13 mouse cellular contexts compared by ENCODE assay signal in the genomic region with DNA sequence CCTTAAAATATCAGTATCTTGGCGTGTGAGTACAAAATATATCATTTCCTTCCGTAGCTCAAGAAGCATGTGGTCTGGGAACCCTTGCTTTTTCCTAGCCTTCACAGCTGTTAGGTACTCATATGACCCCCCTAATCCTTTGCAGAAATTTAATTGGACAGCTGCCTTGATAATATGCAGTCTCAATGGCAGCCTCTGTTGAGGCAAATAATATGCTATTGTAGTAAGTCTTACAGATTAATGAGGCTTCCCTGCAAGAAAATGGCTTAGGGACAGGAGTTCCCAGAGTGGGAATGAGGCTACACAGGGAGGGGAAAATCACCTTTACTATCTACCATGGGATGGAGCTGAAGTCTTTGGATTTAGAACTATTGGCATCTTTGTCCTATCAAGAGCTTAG. TPM values are rescaled to one million over a fixed set of nuclear protein-coding genes. Genes with fewer than 3 reads are reported as not detected.
DNase-seq lines count a peak whose midpoint lies in the region; ATAC-seq and TF ChIP-seq lines count a peak whose summit lies in the region.
"Had no signal": no experiment of that assay in that cellular context is flagged by ENCODE, and none has a peak within 500 bp of the region (broad histone marks: within the 10 kb centered on the region; RNA-seq: fewer than 3 reads in every experiment).

No protein-coding gene starts in this region.

- H3K4me1 ChIP-seq in heart, postnatal 0 days (ENCODE audit: control insufficient read depth, insufficient read depth): no peaks in the 10 kb centered on the region
- H3K4me1 ChIP-seq in heart, embryonic 11.5 days (ENCODE audit: control insufficient read depth, insufficient read depth, low read length): no peaks in the 10 kb centered on the region
- H3K4me1 ChIP-seq in embryonic facial prominence, embryonic 10.5 days: peaks cover 29% of the 10 kb centered on the region
- no peaks in the 10 kb centered on the region for H3K4me1 ChIP-seq in forebrain, postnatal 0 days (ENCODE audit: insufficient read depth)
- H3K4me1 ChIP-seq in midbrain, embryonic 16.5 days (ENCODE audit: control insufficient read depth, insufficient read depth, low read length): peaks cover 5% of the 10 kb centered on the region; the same call in 1 of the 2 replicates
- no peaks in the 10 kb centered on the region for H3K4me1 ChIP-seq in lung, postnatal 0 days (ENCODE audit: insufficient read depth, low read depth, low read length)
- H3K4me1 ChIP-seq: liver, embryonic 13.5 days had no signal

- DNase-seq in heart, postnatal 0 days (ENCODE audit: low spot score): no peak
- no peak for DNase-seq in embryonic facial prominence, embryonic 10.5 days (ENCODE audit: low spot score)
- DNase-seq in forebrain, postnatal 0 days: no peak
- DNase-seq in adrenal gland, adult (ENCODE audit: inconsistent age in 2 of 2, low spot score in 1 of 2): no peak
- no peak for DNase-seq in cerebellum, adult 18-20 months
- no peak for DNase-seq in lung, postnatal 0 days (ENCODE audit: low spot score)
- DNase-seq: adrenal gland, postnatal 36 days; cerebellum, postnatal 10 days; heart, postnatal 10 days; liver, embryonic 13.5 days had no signal

- no peak overlapping the region for H3K4me3 ChIP-seq in heart, postnatal 0 days (ENCODE audit: low read depth, low read length)
- no peak overlapping the region for H3K4me3 ChIP-seq in heart, embryonic 11.5 days (ENCODE audit: low read depth, low read length)
- H3K4me3 ChIP-seq in embryonic facial prominence, embryonic 10.5 days: no peak overlapping the region
- H3K4me3 ChIP-seq in forebrain, postnatal 0 days (ENCODE audit: low read depth, low read length): no peak overlapping the region
- no peak overlapping the region for H3K4me3 ChIP-seq in midbrain, embryonic 16.5 days (ENCODE audit: low read depth, low read length)
- no peak overlapping the region for H3K4me3 ChIP-seq in lung, postnatal 0 days (ENCODE audit: low read depth, low read length)
- H3K4me3 ChIP-seq: liver, embryonic 13.5 days had no signal

- no peak overlapping the region for H3K27ac ChIP-seq in heart, postnatal 0 days (ENCODE audit: low read depth)
- no peak overlapping the region for H3K27ac ChIP-seq in heart, embryonic 11.5 days (ENCODE audit: low read depth, low read length)
- H3K27ac ChIP-seq in embryonic facial prominence, embryonic 10.5 days (replicated peaks): 0 out of 2 replicates have a peak overlapping the region, but pooled peaks have one; percentile 71
- H3K27ac ChIP-seq in forebrain, postnatal 0 days (ENCODE audit: low read depth, low read length): no peak overlapping the region
- no peak overlapping the region for H3K27ac ChIP-seq in midbrain, embryonic 16.5 days (ENCODE audit: low read length)
- no peak overlapping the region for H3K27ac ChIP-seq in lung, postnatal 0 days (ENCODE audit: low read length)
- H3K27ac ChIP-seq: liver, embryonic 13.5 days had no signal

- no peaks in the 10 kb centered on the region for H3K27me3 ChIP-seq in heart, postnatal 0 days (ENCODE audit: control insufficient read depth, insufficient read depth, low read length)
- no peaks in the 10 kb centered on the region for H3K27me3 ChIP-seq in heart, embryonic 11.5 days (ENCODE audit: control insufficient read depth, insufficient read depth, low read length)
- H3K27me3 ChIP-seq in embryonic facial prominence, embryonic 10.5 days (replicated peaks; ENCODE audit: low read depth, poor library complexity, severe bottlenecking): no peaks in the 10 kb centered on the region
- no peaks in the 10 kb centered on the region for H3K27me3 ChIP-seq in forebrain, postnatal 0 days (ENCODE audit: insufficient read depth, low read length)
- H3K27me3 ChIP-seq in midbrain, embryonic 16.5 days (ENCODE audit: control insufficient read depth, insufficient read depth, low read depth, low read length): no peaks in the 10 kb centered on the region
- no peaks in the 10 kb centered on the region for H3K27me3 ChIP-seq in lung, postnatal 0 days (replicated peaks; ENCODE audit: insufficient read depth, low read length)
- H3K27me3 ChIP-seq: liver, embryonic 13.5 days; Patski had no signal

- H3K9ac ChIP-seq in heart, postnatal 0 days (replicated peaks; ENCODE audit: low read depth, low read length): no peak overlapping the region
- no peak overlapping the region for H3K9ac ChIP-seq in heart, embryonic 11.5 days (ENCODE audit: low read depth, low read length)
- no peak overlapping the region for H3K9ac ChIP-seq in forebrain, postnatal 0 days
- no peak overlapping the region for H3K9ac ChIP-seq in midbrain, embryonic 16.5 days (ENCODE audit: low read depth, low read length)
- no peak overlapping the region for H3K9ac ChIP-seq in lung, postnatal 0 days (replicated peaks; ENCODE audit: low read depth)
- H3K9ac ChIP-seq: liver, embryonic 13.5 days had no signal

- WGBS in heart, postnatal 0 days: 65% methylated on average over 2 of the region's 2 CpGs
- 68% methylated on average over 2 of the region's 2 CpGs for WGBS in heart, embryonic 11.5 days (ENCODE audit: insufficient replicate concordance)
- WGBS in embryonic facial prominence, embryonic 10.5 days: 71% methylated on average over 2 of the region's 2 CpGs
- WGBS in forebrain, postnatal 0 days: 20% methylated on average over 2 of the region's 2 CpGs
- WGBS in midbrain, embryonic 16.5 days: 42% methylated on average over 2 of the region's 2 CpGs
- WGBS in lung, postnatal 0 days: 72% methylated on average over 2 of the region's 2 CpGs

- no peak for TF ChIP-seq CTCF in heart, postnatal 0 days (IDR thresholded peaks at IDR 0.05; ENCODE audit: low read depth)
- TF ChIP-seq CTCF in forebrain, postnatal 0 days (IDR thresholded peaks at IDR 0.05; ENCODE audit: low read depth): no peak
- no peak for TF ChIP-seq CTCF in lung, postnatal 0 days (IDR thresholded peaks at IDR 0.05)

- H3K4me2 ChIP-seq in heart, postnatal 0 days (ENCODE audit: low read depth, low read length): no peak overlapping the region
- no peak overlapping the region for H3K4me2 ChIP-seq in heart, embryonic 11.5 days
- H3K4me2 ChIP-seq in forebrain, postnatal 0 days (ENCODE audit: low read depth): no peak overlapping the region
- no peak overlapping the region for H3K4me2 ChIP-seq in midbrain, embryonic 16.5 days (ENCODE audit: low read length)
- H3K4me2 ChIP-seq in lung, postnatal 0 days (replicated peaks; ENCODE audit: low read depth, low read length): no peak overlapping the region
- H3K4me2 ChIP-seq: liver, embryonic 13.5 days had no signal

- H3K9me3 ChIP-seq in heart, postnatal 0 days (replicated peaks; ENCODE audit: control insufficient read depth, low read length): no peaks in the 10 kb centered on the region
- no peaks in the 10 kb centered on the region for H3K9me3 ChIP-seq in heart, embryonic 11.5 days (replicated peaks; ENCODE audit: control insufficient read depth, low read length)
- H3K9me3 ChIP-seq in embryonic facial prominence, embryonic 10.5 days: 0 out of 2 replicates have a peak, but pooled peaks cover 4% of the 10 kb centered on the region
- H3K9me3 ChIP-seq in forebrain, postnatal 0 days (ENCODE audit: low read length): no peaks in the 10 kb centered on the region
- no peaks in the 10 kb centered on the region for H3K9me3 ChIP-seq in midbrain, embryonic 16.5 days (replicated peaks; ENCODE audit: control insufficient read depth, low read length, poor library complexity, severe bottlenecking)
- no peaks in the 10 kb centered on the region for H3K9me3 ChIP-seq in lung, postnatal 0 days (ENCODE audit: low read length)
- H3K9me3 ChIP-seq: liver, embryonic 13.5 days had no signal

- TF ChIP-seq EP300 in heart, postnatal 0 days (IDR thresholded peaks at IDR 0.05; ENCODE audit: low read depth): no peak
- no peak for TF ChIP-seq EP300 in lung, postnatal 0 days (IDR thresholded peaks at IDR 0.05)

- H3K36me3 ChIP-seq in heart, postnatal 0 days (replicated peaks; ENCODE audit: control insufficient read depth, insufficient read depth, low read length): no peaks in the 10 kb centered on the region
- H3K36me3 ChIP-seq in heart, embryonic 11.5 days (ENCODE audit: control insufficient read depth, insufficient read depth, low read length): no peaks in the 10 kb centered on the region
- H3K36me3 ChIP-seq in embryonic facial prominence, embryonic 10.5 days (replicated peaks): no peaks in the 10 kb centered on the region
- no peaks in the 10 kb centered on the region for H3K36me3 ChIP-seq in forebrain, postnatal 0 days (ENCODE audit: insufficient read depth)
- H3K36me3 ChIP-seq in midbrain, embryonic 16.5 days (ENCODE audit: control insufficient read depth, insufficient read depth, low read length): no peaks in the 10 kb centered on the region
- no peaks in the 10 kb centered on the region for H3K36me3 ChIP-seq in lung, postnatal 0 days (ENCODE audit: insufficient read depth, low read length)
- H3K36me3 ChIP-seq: liver, embryonic 13.5 days had no signal

- ATAC-seq in heart, postnatal 0 days (ENCODE audit: insufficient read depth, low read depth): 0 out of 2 replicates have a peak, but pooled peaks have one; percentile 30
- ATAC-seq in heart, embryonic 11.5 days (replicated peaks; ENCODE audit: insufficient number of reproducible peaks, low FRiP score, low TSS enrichment): no peak
- peak; percentile 45; the same call in 1 of the 2 replicates for ATAC-seq in forebrain, postnatal 0 days
- ATAC-seq in midbrain, embryonic 16.5 days: 0 out of 2 replicates have a peak, but pooled peaks have one; percentile 11
- ATAC-seq in lung, postnatal 0 days: no peak
- ATAC-seq: Patski had no signal

RNA-seq across cellular contexts. Expression of gene Phldb2, which starts 16.9 kb away (rescaled TPM):
- total RNA-seq in heart, postnatal 0 days (2014; rRNA removed; ENCODE audit: low replicate concordance): 33.2 and 39.2 TPM in 2 replicates
- 28.9 and 32.8 TPM in 2 replicates for polyA plus RNA-seq in heart, postnatal 0 days (2015; fragmentation: Nextera tagmentation; extraction: Ambion mirVana)
- 37.3 and 38.2 TPM in 2 replicates for polyA plus RNA-seq in heart, embryonic 11.5 days (2014; fragmentation: Nextera tagmentation; extraction: Ambion mirVana)
- polyA plus RNA-seq in embryonic facial prominence, embryonic 10.5 days (2016; fragmentation: Nextera tagmentation; extraction: Ambion mirVana): 44.9 and 46.2 TPM in 2 replicates
- 6.0 and 25.2 TPM in 2 replicates for total RNA-seq in forebrain, postnatal 0 days (2014; rRNA removed)
- polyA plus RNA-seq in forebrain, postnatal 0 days (2015; fragmentation: Nextera tagmentation; extraction: Ambion mirVana): 3.1 and 4.2 TPM in 2 replicates
- polyA plus RNA-seq in midbrain, embryonic 16.5 days (2015; fragmentation: Nextera tagmentation; extraction: Ambion mirVana): 6.6 and 6.9 TPM in 2 replicates
- polyA plus RNA-seq in lung, postnatal 0 days (2015; fragmentation: Nextera tagmentation; extraction: Ambion mirVana): 54.2 and 66.7 TPM in 2 replicates

Comparison
In these comparisons a context has a peak if more than half of its experiments do, and no peak if none do; other contexts are left out.
1. ATAC-seq: peak in heart, postnatal 0 days (single experiment), forebrain, postnatal 0 days (single experiment) and midbrain, embryonic 16.5 days (single experiment); none in heart, embryonic 11.5 days (single experiment) and lung, postnatal 0 days (single experiment).